Mouse (Mus musculus) left cerebral cortex, adult 18-20 months (tissue): ENCODE results near the gene Anks3. TPM values are rescaled to one million over a fixed set of nuclear protein-coding genes. Genes with fewer than 3 reads are reported as not detected.

Source experiments
- DNase-seq, 2 experiments: peaks; one replicate each; pipeline ENCODE4 v3.0.0; 2021 to 2022; ENCODE audit warnings: low spot score in 2 of 2, mixed read lengths in 1 of 2
- long read RNA-seq, 2 experiments: library from polyadenylated mRNA; stranded (forward); transcript quantifications; one replicate each; pipeline ENCODE4 v2.0.0; 2021
- total RNA-seq, 2 experiments: library from RNA; stranded (reverse); gene quantifications; 2 replicates each; pipeline ENCODE4 v1.2.3; 2021

Gene Anks3
- total RNA-seq: 10 to 100 TPM; 57.7 to 64.0 TPM
- long read RNA-seq, experiment 1, transcript Anks3-201 (17 exons, 2,398 nt): major isoform, 10 of 52 reads
- long read RNA-seq, experiment 1, partial matches to known transcripts: 8 of 52 reads
- long read RNA-seq, experiment 1, other reads (novel, unspliced or antisense): 34 of 52 reads
- long read RNA-seq, experiment 2, transcript Anks3-201 (17 exons, 2,398 nt): major isoform, 11 of 41 reads
- long read RNA-seq, experiment 2, partial matches to known transcripts: 5 of 41 reads
- long read RNA-seq, experiment 2, other reads (novel, unspliced or antisense): 22 of 41 reads

DNA sequence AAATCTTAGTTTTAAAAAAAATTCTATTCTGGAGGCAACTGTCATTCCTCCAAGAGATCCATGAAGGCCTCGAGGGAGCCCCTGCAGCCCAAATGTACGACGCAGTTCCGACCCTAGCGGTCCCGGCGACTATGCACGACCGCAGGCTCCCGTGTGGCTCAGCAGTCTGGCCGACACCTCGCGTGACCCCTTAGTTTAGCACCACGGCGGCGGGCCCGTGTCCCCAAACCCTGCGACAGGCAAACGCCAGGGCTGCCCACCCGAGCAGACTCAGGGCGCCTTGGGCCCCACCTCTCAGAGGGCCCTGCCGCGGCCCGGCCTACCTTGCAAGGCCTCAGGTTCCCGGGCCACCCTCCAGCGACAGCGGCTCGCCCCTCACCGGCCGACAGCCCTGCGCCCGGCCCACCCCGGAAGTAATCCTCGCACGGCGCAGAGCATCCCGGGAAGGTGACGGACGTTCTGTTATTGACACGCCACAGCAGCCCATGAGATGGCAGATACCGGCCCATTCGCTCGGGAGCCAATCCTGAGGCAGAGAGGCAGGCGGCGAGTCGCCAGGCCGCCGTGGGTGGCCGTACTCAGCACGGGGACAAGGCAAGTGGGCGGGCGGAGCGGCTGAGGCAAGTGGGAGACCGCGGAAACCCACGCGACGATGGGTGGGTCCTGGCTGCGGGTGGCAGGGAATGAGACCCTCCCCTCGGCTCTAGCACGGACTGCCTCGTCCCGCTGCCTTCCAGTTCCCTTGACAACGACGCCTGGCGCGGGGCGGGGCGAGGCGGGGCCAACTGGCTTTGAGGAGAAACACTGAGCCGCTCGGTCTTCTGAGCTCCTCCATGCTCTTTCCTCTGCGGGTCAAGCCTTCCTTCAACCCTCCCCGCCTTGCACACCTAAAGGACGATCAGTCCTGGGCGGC lies at the start of gene Anks3:
Gene Anks3, minus strand, starts transcription at position 409 of the 913 bp plus-strand sequence.
- DNase-seq: peak; percentile 98 to 100

- DNase-seq: peak; percentile 95 to 98
These were observed 49.2 kb upstream of the Anks3 start, which contains the start of gene Rogdi for GRCm38 (mm10) chr16:5013054-5013838. Gene Rogdi, minus strand, starts transcription at chr16:5013553.

GRCm38 (mm10) chr16:5012036-5013005 lies 48.3 kb upstream of the Anks3 start:
- peak in 1 of 2 experiments; percentile 19 for DNase-seq

DNA sequence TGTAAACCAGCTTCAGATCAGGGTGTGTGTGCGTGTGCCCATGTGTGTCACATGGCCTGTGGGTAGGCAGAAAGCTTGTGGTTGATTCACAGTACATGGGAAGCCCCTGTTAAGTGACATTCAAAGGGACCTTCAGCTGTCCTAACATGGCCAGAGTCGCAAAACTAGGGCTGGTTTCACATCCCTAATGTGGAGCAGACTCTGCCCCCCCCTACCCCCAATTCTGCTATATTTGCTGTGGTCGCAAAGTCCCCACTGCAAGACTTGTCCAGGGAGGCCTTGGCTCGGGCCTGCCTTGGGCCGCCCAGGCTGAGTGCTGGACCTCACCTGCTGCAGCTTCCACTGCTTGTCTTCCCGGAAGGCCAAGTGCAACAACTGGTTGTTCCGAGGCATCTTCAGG lies 47.3 kb upstream of the Anks3 start:
- no peak for DNase-seq

- no peak for DNase-seq
These were observed 46.4 kb upstream of the Anks3 start for GRCm38 (mm10) chr16:5010371-5010935.

DNA sequence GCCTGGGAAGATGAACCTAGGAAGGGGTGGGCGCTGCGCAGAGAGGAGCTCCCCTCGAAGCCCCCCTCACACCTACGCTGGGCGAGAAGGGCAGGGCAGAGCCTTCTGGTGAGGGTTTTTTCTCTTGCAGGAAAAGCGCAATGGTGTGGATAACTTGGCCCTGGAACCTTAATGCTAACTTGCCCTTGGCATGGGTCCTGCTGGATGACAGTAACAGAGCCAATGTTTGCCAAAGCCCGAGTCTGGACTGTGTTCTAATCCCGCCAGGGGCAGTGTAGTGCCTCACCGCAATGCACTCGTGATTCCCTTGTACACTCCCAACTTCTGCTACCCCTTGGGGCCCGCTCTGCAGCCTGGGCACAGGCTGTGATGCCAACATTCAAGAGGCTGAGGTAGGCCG lies 44.1 kb upstream of the Anks3 start:
- no peak for DNase-seq

DNA sequence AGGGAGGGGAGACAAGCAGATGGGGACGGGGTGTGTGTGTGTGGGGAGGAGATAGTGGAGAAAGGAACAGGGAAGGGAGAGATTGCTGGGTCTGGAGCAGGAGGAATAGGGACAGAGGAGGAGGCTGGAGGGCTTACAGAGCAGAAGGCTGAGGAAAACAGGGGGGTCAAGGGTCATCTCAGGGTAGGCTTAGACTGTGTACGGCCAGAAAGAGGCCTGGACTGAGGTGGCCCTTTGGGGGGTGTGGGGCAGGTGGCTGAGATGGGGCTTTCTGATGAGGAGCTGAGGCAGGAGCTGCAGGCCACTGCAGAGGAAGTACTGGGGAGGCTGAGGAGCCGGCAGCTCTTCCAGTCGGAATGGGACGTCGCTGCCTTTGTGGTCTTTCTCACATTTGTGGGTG lies 43.5 kb upstream of the Anks3 start:
- DNase-seq: no peak

DNA sequence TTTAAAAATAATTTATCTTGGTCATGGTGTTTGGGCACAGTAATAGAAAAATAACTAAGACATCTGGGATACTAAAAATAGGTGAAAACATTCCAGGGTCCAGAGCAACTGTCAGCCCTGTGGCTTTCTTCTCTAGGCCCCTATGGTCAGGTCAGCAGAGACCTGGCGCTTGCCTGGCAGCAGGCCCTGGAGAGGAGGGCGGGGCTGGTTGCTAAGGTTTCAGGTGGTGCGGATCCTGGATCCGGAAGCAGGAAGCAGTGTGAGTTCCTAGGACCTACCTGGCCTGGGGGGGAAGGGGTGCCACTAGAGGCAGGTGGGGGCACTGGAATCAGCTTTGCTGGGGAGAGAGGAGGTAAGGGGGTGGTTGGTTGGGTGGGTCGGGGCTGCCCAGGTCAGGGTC lies 43.1 kb upstream of the Anks3 start, which contains the start of gene Smim22:
Gene Smim22, plus strand, starts transcription at position 222 of the 400 bp plus-strand sequence.
- no peak for DNase-seq

- DNase-seq: no peak
These were observed 36.6 kb upstream of the Anks3 start for GRCm38 (mm10) chr16:5000611-5001010.

GRCm38 (mm10) chr16:4998984-4999383 lies 35.0 kb upstream of the Anks3 start:
- DNase-seq: no peak

DNA sequence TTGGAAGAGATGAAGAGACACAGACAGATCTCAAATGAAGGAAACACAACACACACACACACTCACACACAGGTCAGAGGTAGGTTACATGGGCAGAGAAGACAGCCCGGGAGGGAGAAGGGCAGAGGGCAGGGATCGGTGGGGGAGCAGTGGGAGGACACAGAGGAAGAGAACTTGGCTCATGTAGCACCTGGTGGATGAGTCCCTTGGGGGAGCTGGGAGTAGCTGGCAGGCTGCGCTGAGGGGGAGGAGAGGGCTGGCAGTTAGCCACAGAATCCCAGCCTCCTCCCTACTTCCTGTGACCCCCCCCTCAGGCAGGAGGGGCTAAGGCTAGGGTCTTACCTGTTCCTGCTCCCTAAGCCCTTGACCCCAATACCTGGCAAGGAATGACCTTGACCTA lies 33.5 kb upstream of the Anks3 start, which contains the start of gene Sept12:
Gene Sept12, minus strand, starts transcription at position 300 of the 400 bp plus-strand sequence.
- no peak for DNase-seq

DNA sequence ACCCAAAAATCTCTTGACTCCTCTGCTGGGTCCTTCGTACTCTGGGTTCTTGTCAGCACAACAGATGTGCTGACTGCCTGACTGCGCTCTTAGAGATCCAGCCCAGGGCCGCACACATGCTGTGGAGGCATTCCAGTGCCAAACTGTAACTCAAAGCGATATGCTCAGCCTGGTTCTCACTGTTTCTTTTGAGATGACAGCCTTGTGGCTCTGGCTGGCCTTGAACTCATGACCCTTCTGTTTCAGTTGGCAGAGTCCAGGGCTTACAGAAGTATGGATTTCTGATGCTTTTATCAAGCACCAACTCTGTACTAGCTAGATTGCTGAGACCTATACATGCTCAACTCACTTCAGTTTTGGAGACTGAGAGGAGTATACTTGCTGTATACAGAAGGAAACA lies 29.3 kb upstream of the Anks3 start:
- no peak for DNase-seq

DNA sequence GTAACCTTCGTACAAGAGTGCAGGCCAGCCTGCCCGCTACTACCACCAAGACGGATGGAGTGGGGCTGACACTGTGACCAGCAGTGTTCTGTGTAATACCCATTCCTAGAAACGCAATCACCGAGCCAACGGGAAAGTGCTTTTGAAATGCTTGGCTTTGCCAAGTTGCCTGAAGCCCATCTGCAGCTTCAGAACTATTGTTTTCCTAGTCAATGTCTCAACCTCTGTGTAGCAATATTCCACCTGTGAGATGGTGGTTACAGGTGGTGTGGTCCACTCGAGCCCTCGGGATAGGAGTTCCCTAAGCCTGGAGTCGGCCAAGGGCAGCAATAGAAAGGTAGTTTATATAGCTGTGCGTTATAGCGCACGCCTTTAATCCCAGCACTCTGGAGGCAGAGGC lies 20.7 kb upstream of the Anks3 start:
- no peak for DNase-seq

DNA sequence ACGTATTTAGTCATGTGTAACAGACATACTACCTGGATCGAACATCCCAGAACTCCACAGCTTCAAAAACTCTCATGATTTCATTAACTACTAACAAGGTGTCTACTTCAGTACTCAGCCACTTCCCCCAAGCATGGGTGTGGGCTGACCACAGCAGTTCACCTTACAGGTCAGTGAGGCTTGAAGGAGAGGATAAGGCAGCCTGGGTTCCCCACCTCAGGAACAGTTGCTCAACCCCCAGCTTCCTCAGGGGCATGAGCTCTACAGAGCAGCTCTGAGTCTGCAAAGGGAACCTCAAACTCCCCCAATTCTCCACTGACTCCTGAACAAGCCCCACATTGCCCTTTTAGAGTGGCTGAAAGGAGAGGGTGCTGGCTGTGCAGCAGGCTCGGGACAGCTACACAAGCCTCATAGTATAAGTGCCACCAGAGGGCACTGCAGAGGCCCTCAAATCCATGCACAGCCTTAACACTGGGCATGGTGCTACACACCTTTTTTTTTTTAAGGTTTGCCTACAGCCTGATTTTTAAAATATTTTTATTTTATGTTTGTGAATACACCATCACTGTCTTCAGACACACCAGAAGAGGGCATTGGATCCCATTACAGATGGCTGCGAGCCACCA lies 15.9 kb upstream of the Anks3 start:
- no peak for DNase-seq

DNA sequence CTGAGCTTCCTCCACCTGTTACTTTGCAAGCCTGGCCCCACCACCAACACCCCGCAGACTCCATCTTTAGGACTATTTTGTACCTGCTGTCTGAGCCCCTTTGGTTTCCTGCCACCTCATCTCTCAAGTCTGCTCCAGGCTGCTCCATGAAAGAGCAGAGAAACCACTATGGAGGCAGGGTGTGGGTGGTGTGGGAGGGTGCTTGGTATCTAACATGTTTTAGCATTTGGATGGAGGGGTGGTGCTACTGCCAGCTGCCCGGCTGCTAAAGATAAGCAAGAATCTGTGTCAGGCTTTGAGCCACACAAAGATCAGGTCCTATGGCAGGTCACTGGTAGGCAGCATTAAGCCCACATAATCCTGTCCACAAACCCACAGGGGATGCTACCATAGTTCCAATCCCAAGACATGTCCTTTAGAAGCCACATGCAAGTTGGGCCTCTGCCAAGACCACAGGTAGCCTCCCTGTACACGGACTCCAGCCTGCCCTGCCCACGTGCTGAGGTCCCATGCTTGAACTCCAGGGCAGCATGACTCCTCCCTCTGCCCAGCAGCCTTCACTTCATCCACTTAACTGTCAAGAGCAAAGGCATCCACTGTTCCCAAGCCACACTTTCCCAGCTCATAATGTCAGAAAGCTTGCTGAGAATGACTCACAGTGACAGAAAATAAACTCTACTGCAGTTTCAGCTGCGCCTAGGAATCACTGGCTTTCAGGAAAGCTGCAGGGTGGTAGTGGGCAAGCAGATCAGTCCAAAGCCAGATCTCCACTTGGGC lies 14.5 kb upstream of the Anks3 start:
- DNase-seq: peak; percentile 32 to 51

- DNase-seq: peak; percentile 33 to 47
These were observed 12.2 kb upstream of the Anks3 start for GRCm38 (mm10) chr16:4976180-4976579.

- DNase-seq: no peak
These were observed 10.5 kb upstream of the Anks3 start for GRCm38 (mm10) chr16:4974521-4974920.

- no peak for DNase-seq
These were observed 7.6 kb upstream of the Anks3 start for GRCm38 (mm10) chr16:4971626-4972025.
